Mouse (Mus musculus) stomach, postnatal 0 days (tissue): ENCODE results near the gene Carns1.

Experiments
- CTCF ChIP-seq: IDR thresholded peaks from 2 replicates; pipeline ENCODE4 v1.5.1; 2016; ENCODE audit warnings: antibody characterized with exemption, low read depth, mild to moderate bottlenecking, moderate library complexity
- EP300 ChIP-seq: optimal IDR thresholded peaks from 2 replicates; pipeline ENCODE3; 2016; ENCODE audit warnings: antibody characterized with exemption

DNA sequence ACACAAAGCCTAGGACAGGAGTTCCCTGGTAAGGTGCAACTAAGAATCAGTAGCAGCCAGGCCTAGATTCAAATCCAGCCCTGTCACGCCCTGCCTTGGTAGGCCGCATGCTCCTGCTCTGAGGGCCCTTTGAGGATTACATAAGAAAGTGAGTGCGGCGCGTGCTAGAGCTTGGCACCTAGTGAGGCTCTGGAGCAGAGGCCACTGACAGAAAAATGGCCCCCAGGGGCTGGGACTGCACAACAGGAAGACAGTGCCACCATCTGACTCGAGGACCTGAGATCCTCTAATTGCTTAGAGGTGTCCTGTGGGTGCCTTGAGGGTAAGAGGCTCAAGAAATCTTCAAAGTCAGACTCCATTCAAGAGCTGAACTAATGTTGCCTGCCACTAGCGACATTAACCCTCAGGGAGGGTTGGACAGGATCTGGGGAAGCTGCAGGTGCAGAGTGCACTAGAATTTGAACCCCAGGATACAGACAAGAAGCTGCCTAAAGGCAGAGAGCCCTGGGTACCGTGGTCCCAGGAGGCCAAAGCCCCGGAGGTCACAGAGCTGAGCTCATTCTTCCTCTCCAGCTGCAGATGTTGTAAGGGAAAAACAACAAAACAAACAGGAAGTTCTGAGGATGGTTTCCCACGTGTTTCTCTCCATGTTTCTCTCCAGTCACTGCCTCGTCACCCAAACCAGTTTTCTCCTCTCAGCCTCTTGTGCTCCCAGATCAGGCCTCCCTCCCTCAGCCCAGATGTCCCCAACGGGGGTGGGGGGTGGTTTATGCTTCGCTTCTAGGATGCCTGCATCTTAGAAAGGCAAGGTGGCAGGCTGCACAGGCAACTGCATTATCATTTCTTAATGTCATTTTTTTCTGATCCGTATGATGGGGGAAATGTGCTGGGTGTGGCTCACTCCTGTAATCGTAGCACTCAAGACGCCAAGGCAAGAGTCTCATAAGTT is 30.5 kb downstream of the Carns1 start:
- TF ChIP-seq CTCF (no peak), EP300 (no peak)
